Mouse (Mus musculus): ENCODE measurements at regions not wholly inside any gene's neighbourhood (a gene's known extent, or its start where the extent isn't known, plus 50 kb on each side); places are given as distances from the start of the nearest gene placed in this dataset.

- no peak for TF ChIP-seq POLR2A (IDR thresholded peaks at IDR 0.05; ENCODE audit: borderline replicate concordance, insufficient read depth, low read length)
- no peak for TF ChIP-seq CTCF (IDR thresholded peaks at IDR 0.05; ENCODE audit: borderline replicate concordance, insufficient read depth, low read depth, low read length)
Observed at GRCm38 (mm10) chr2:83165853-83166252, 222.4 kb downstream of the Fsip2 start.

Measured in cerebellum, adult 2 months (tissue).